Mouse (Mus musculus): ENCODE results near the gene Rrp9.

GRCm38 (mm10) chr9:106457920-106458319, 17.8 kb upstream of the Rrp9 start:
- TF ChIP-seq CTCF (IDR thresholded peaks at IDR 0.05; ENCODE audit: low read depth) (no peak), EP300 (IDR thresholded peaks at IDR 0.05; ENCODE audit: low read depth) (no peak)

Measured in liver, postnatal 0 days (tissue).